26 mouse cellular contexts compared by ENCODE assay signal in genomic region chrX:20117717-20118116, GRCm38 (mm10). TPM values are rescaled to one million over a fixed set of nuclear protein-coding genes. Genes with fewer than 3 reads are reported as not detected.
"Had no signal": no experiment of that assay in that cellular context is flagged by ENCODE, and none has a peak within 500 bp of the region (broad histone marks: within the 10 kb centered on the region; RNA-seq: fewer than 3 reads in every experiment).

No protein-coding gene starts in this region.

- H3K4me3 ChIP-seq: kidney, embryonic 15.5 days; left cerebral cortex, adult 2 months; limb, embryonic 12.5 days; limb, embryonic 15.5 days; liver, embryonic 13.5 days; midbrain, embryonic 12.5 days; midbrain, embryonic 15.5 days; myocyte; neural tube, embryonic 13.5 days had no signal

- DNase-seq: kidney, adult 11 months; kidney, adult 8-10 months; kidney, postnatal 10 days; kidney, postnatal 36 days; layer of hippocampus, postnatal 36 days; left cerebral cortex, postnatal 4 days; liver, embryonic 13.5 days; lung, adult 2 months; lung, postnatal 14 days; lung, postnatal 4 days; retina, postnatal 1 day; right cerebral cortex, postnatal 25 days; thymus, adult 2 months; thymus, postnatal 14 days; thymus, postnatal 4 days had no signal

- H3K36me3 ChIP-seq: kidney, embryonic 15.5 days; limb, embryonic 12.5 days; limb, embryonic 15.5 days; liver, embryonic 13.5 days; midbrain, embryonic 12.5 days; midbrain, embryonic 15.5 days; neural tube, embryonic 13.5 days had no signal

- H3K4me2 ChIP-seq: kidney, embryonic 15.5 days; limb, embryonic 12.5 days; limb, embryonic 15.5 days; liver, embryonic 13.5 days; midbrain, embryonic 12.5 days; midbrain, embryonic 15.5 days; neural tube, embryonic 13.5 days had no signal

- H3K9me3 ChIP-seq: kidney, embryonic 15.5 days; limb, embryonic 12.5 days; limb, embryonic 15.5 days; liver, embryonic 13.5 days; midbrain, embryonic 12.5 days; midbrain, embryonic 15.5 days; neural tube, embryonic 13.5 days had no signal

- ATAC-seq: midbrain, embryonic 15.5 days had no signal

- H3K27me3 ChIP-seq: kidney, embryonic 15.5 days; limb, embryonic 12.5 days; limb, embryonic 15.5 days; liver, embryonic 13.5 days; midbrain, embryonic 12.5 days; midbrain, embryonic 15.5 days; neural tube, embryonic 13.5 days had no signal

- H3K9ac ChIP-seq: kidney, embryonic 15.5 days; limb, embryonic 12.5 days; limb, embryonic 15.5 days; liver, embryonic 13.5 days; midbrain, embryonic 12.5 days; midbrain, embryonic 15.5 days; neural tube, embryonic 13.5 days had no signal

- H3K27ac ChIP-seq: kidney, embryonic 15.5 days; left cerebral cortex, adult 2 months; limb, embryonic 12.5 days; limb, embryonic 15.5 days; liver, embryonic 13.5 days; midbrain, embryonic 12.5 days; midbrain, embryonic 15.5 days; neural tube, embryonic 13.5 days; stomach, postnatal 0 days had no signal

- H3K4me1 ChIP-seq: kidney, embryonic 15.5 days; limb, embryonic 12.5 days; limb, embryonic 15.5 days; liver, embryonic 13.5 days; midbrain, embryonic 12.5 days; midbrain, embryonic 15.5 days; neural tube, embryonic 13.5 days had no signal

RNA-seq across cellular contexts. Expression of gene Chst7, which starts 58.4 kb away (rescaled TPM):
- total RNA-seq: megakaryocyte-erythroid progenitor cell, adult 5-6 weeks; neutrophil, adult 5-6 weeks had no signal
